Mouse (Mus musculus) MEL (cell line): ENCODE data around the gene Arap1. TPM values are rescaled to one million over a fixed set of nuclear protein-coding genes. Genes with fewer than 3 reads are reported as not detected.

Experiments
- DNase-seq: peaks from one replicate; pipeline ENCODE4 v3.0.0; 2011; ENCODE audit warnings: low read depth, low spot score
- H3K27ac ChIP-seq: 2 replicates; pipeline ENCODE4 v1.5.1; 2012; ENCODE audit warnings: low read depth, mild to moderate bottlenecking, control low read depth, low read length, moderate library complexity; ENCODE audit not compliant: control insufficient read depth
- H3K27me3 ChIP-seq, 2 experiments: fragments of 150-350 bp in 1 of 2; sonication (generic) in 1 of 2; 2 replicates each; pipeline ENCODE4 v1.6.1; 2012; ENCODE audit warnings: low read length in 2 of 2, mild to moderate bottlenecking in 2 of 2, improper control_type of control experiment in 1 of 2, moderate library complexity in 1 of 2; ENCODE audit not compliant: insufficient read depth in 2 of 2, control insufficient read depth in 1 of 2
- H3K36me3 ChIP-seq, 2 experiments: 2 replicates each; pipeline ENCODE4 v1.6.1; 2012 to 2014; ENCODE audit warnings: low read length in 2 of 2, improper control_type of control experiment in 1 of 2, inconsistent platforms in 1 of 2, mild to moderate bottlenecking in 1 of 2; ENCODE audit not compliant: insufficient read depth in 2 of 2, control insufficient read depth in 1 of 2
- H3K4me1 ChIP-seq, 2 experiments: fragments of 150-350 bp in 1 of 2; sonication (generic) in 1 of 2; 2 replicates each; pipeline ENCODE4 v1.6.1; 2012; ENCODE audit warnings: low read length in 2 of 2, improper control_type of control experiment in 1 of 2, mild to moderate bottlenecking in 1 of 2; ENCODE audit not compliant: insufficient read depth in 2 of 2, control insufficient read depth in 1 of 2
- H3K4me3 ChIP-seq, 2 experiments: fragments of 150-350 bp in 1 of 2; sonication (generic) in 1 of 2; 2 replicates each; pipeline ENCODE4 v1.5.1; 2012; ENCODE audit warnings: low read depth in 2 of 2, low read length in 2 of 2, mild to moderate bottlenecking in 2 of 2, moderate library complexity in 2 of 2, control low read depth in 1 of 2, improper control_type of control experiment in 1 of 2; ENCODE audit not compliant: control insufficient read depth in 1 of 2, insufficient read depth in 1 of 2
- H3K79me2 ChIP-seq: 2 replicates; pipeline ENCODE4 v1.6.1; 2012; ENCODE audit warnings: mild to moderate bottlenecking, low read length, moderate library complexity; ENCODE audit not compliant: control insufficient read depth, poor library complexity, insufficient read depth
- H3K9ac ChIP-seq: 2 replicates; pipeline ENCODE4 v1.6.1; 2012; ENCODE audit warnings: low read depth, mild to moderate bottlenecking, control low read depth, low read length, moderate library complexity; ENCODE audit not compliant: control insufficient read depth, poor library complexity, severe bottlenecking
- H3K9me3 ChIP-seq: fragments of 150-350 bp; sonication (generic); replicated peaks from 2 replicates; pipeline ENCODE4 v1.6.1; 2012; ENCODE audit warnings: mild to moderate bottlenecking, low read length, improper control_type of control experiment, moderate library complexity; ENCODE audit not compliant: insufficient read depth
- CHD1 ChIP-seq: IDR thresholded peaks from 2 replicates; pipeline ENCODE4 v1.6.1; 2012; ENCODE audit warnings: low read depth, mild to moderate bottlenecking, inconsistent platforms, low read length, improper control_type of control experiment
- ELF1 ChIP-seq: IDR thresholded peaks from 2 replicates; pipeline ENCODE4 v1.6.1; 2014; ENCODE audit warnings: low read depth, mild to moderate bottlenecking, inconsistent platforms, low read length, improper control_type of control experiment, moderate library complexity
- EP300 ChIP-seq, 2 experiments: IDR thresholded peaks; 2 replicates each; pipeline ENCODE4 v1.6.1; 2011; ENCODE audit warnings: improper control_type of control experiment in 2 of 2, low read length in 2 of 2, low read depth in 1 of 2, mild to moderate bottlenecking in 1 of 2
- MAFK ChIP-seq: IDR thresholded peaks from 2 replicates; pipeline ENCODE4 v1.6.1; 2011; ENCODE audit warnings: low read depth, mild to moderate bottlenecking, low read length, improper control_type of control experiment, borderline replicate concordance
- NELFE ChIP-seq: IDR thresholded peaks from 2 replicates; pipeline ENCODE4 v1.6.1; 2011; ENCODE audit warnings: low read depth, low read length, improper control_type of control experiment
- NRF1 ChIP-seq: IDR thresholded peaks from 2 replicates; pipeline ENCODE4 v1.6.1; 2014; ENCODE audit warnings: low read depth, mild to moderate bottlenecking, inconsistent platforms, low read length, improper control_type of control experiment, moderate library complexity; ENCODE audit not compliant: poor library complexity, insufficient read depth, severe bottlenecking
- POLR2A ChIP-seq, 2 experiments: IDR thresholded peaks; 2 replicates each; pipeline ENCODE4 v1.6.1; 2011 to 2012; ENCODE audit warnings: low read length in 2 of 2, mild to moderate bottlenecking in 2 of 2, control low read depth in 1 of 2, improper control_type of control experiment in 1 of 2, low read depth in 1 of 2, moderate library complexity in 1 of 2; ENCODE audit not compliant: control insufficient read depth in 1 of 2, insufficient read depth in 1 of 2, poor library complexity in 1 of 2
- RCOR1 ChIP-seq: IDR thresholded peaks from 2 replicates; pipeline ENCODE4 v1.6.1; 2012; ENCODE audit warnings: low read depth, mild to moderate bottlenecking, inconsistent platforms, low read length, improper control_type of control experiment
- TBP ChIP-seq: IDR thresholded peaks from 2 replicates; pipeline ENCODE4 v1.8.0; 2011; ENCODE audit warnings: low read depth, low read length, improper control_type of control experiment
- USF2 ChIP-seq, 2 experiments: IDR thresholded peaks; 2 replicates each; pipeline ENCODE4 v1.6.1; 2011 to 2012; ENCODE audit warnings: improper control_type of control experiment in 2 of 2, low read length in 2 of 2, borderline replicate concordance in 1 of 2, inconsistent platforms in 1 of 2, low read depth in 1 of 2, mild to moderate bottlenecking in 1 of 2; ENCODE audit not compliant: insufficient read depth in 1 of 2
- ZC3H11A ChIP-seq: IDR thresholded peaks from 2 replicates; pipeline ENCODE4 v1.6.1; 2012; ENCODE audit warnings: low read depth, mild to moderate bottlenecking, inconsistent platforms, low read length, improper control_type of control experiment
- ZKSCAN1 ChIP-seq: IDR thresholded peaks from 2 replicates; pipeline ENCODE4 v1.6.1; 2012; ENCODE audit warnings: low read depth, mild to moderate bottlenecking, inconsistent platforms, low read length, improper control_type of control experiment, moderate library complexity
- ZMIZ1 ChIP-seq: IDR thresholded peaks from 2 replicates; pipeline ENCODE4 v1.6.1; 2012; ENCODE audit warnings: low read depth, mild to moderate bottlenecking, inconsistent platforms, low read length, improper control_type of control experiment, moderate library complexity
- ZNF384 ChIP-seq: IDR thresholded peaks from 2 replicates; pipeline ENCODE4 v1.6.1; 2012; ENCODE audit warnings: low read depth, mild to moderate bottlenecking, inconsistent platforms, low read length, improper control_type of control experiment
- polyA plus RNA-seq, 2 experiments: library from polyadenylated mRNA; stranded (reverse) in 1 of 2; unstranded in 1 of 2; fragments of >175 nt in 1 of 2; fragments of >200 nt in 1 of 2; gene quantifications; 2 replicates each; pipeline versions ENCODE4 v1.2.1 to v1.2.4; 2012; ENCODE audit warnings: low replicate concordance in 2 of 2, low read depth in 1 of 2; ENCODE audit not compliant: insufficient read length in 2 of 2, insufficient read depth in 1 of 2, missing spikeins in 1 of 2
- total RNA-seq: library from RNA; depleted of rRNA; stranded (reverse); fragments of 300-350 nt; gene quantifications from 2 replicates; pipeline ENCODE4 v1.2.3, GENCODE M21; 2012

Arap1 gene
- total and polyA plus RNA-seq, 3 experiments: 13.6 to 27.1 TPM; not detected in 1

- H3K4me1 ChIP-seq: no peaks in the 10 kb centered on the region
- no peak overlapping the region for H3K4me3 ChIP-seq
Observed at GRCm38 (mm10) chr7:101401510-101401909, 53.6 kb downstream of the Arap1 start.

DNA sequence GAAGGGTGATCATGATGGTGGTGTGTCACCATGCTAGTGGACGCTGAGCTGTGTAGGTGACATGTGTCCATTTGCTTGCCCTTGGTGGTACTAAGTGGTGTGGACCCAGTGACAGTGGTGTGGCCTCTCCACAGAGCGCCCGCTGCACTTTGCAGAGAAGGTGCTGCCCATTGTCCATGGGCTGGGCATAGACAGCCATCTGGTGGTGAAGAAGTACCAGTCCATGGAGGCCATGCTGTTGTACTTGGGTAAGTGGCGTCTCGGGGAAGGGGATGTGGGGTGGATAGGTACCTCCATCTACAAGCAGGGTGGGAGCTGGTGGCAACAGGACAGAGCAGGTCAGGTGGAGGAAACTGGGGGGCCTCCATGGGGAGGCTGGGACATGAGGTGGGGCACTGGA lies 56.0 kb downstream of the Arap1 start:
- no peaks in the 10 kb centered on the region for H3K4me1 ChIP-seq
- no peak overlapping the region for H3K27ac ChIP-seq
- no peaks in the 10 kb centered on the region for H3K27me3 ChIP-seq
- no peaks in the 10 kb centered on the region for H3K9me3 ChIP-seq
- H3K9ac ChIP-seq: no peak overlapping the region
- H3K79me2 ChIP-seq: no peaks in the 10 kb centered on the region
- H3K36me3 ChIP-seq: no peaks in the 10 kb centered on the region; a peak in 1 of 4 replicates
- TF ChIP-seq ZMIZ1 (no peak), USF2 (IDR thresholded peaks at IDR 0.05; ENCODE audit: borderline replicate concordance in 1 of 2, insufficient read depth in 1 of 2, low read depth in 1 of 2, low read length in 2 of 2) (no peak), ZC3H11A (no peak), EP300 (IDR thresholded peaks at IDR 0.05; ENCODE audit: low read depth in 1 of 2, low read length in 2 of 2) (no peak), CHD1 (no peak), ELF1 (no peak), MAFK (no peak), ZNF384 (no peak), RCOR1 (no peak), NRF1 (no peak)
- DNase-seq: no peak
- H3K4me3 ChIP-seq: no peak overlapping the region

More at GRCm38 (mm10) chr7:101401510-101401909, 53.6 kb downstream of the Arap1 start:
- no peak for TF ChIP-seq TBP
- no peak for TF ChIP-seq ZKSCAN1
- TF ChIP-seq NELFE: no peak
- TF ChIP-seq ZMIZ1: no peak
- TF ChIP-seq USF2 (IDR thresholded peaks at IDR 0.05; ENCODE audit: borderline replicate concordance in 1 of 2, insufficient read depth in 1 of 2, low read depth in 1 of 2, low read length in 2 of 2): no peak
- TF ChIP-seq POLR2A (IDR thresholded peaks at IDR 0.05; ENCODE audit: control insufficient read depth in 1 of 2, insufficient read depth in 1 of 2, low read depth in 1 of 2, low read length in 2 of 2, poor library complexity in 1 of 2): no peak
- no peak for TF ChIP-seq EP300 (IDR thresholded peaks at IDR 0.05; ENCODE audit: low read depth in 1 of 2, low read length in 2 of 2)
- TF ChIP-seq ZNF384: no peak
- no peak for TF ChIP-seq MAFK
- no peak for TF ChIP-seq NRF1
- Histone ChIP-seq H3K79me2 (no peaks in the 10 kb centered on the region), H3K36me3 (no peaks in the 10 kb centered on the region; a peak in 1 of 4 replicates), H3K27me3 (no peaks in the 10 kb centered on the region), H3K27ac (no peak overlapping the region), H3K9ac (no peak overlapping the region), H3K9me3 (no peaks in the 10 kb centered on the region)
- no peak for DNase-seq
